Mouse (Mus musculus): ENCODE results near the gene Siae.

Gene Siae

GRCm38 (mm10) chr9:37626103-37626567, 70.6 kb downstream of the Siae start:
- peak; percentile 48 for DNase-seq (ENCODE audit: low spot score)

GRCm38 (mm10) chr9:37627263-37627662, 71.8 kb downstream of the Siae start:
- DNase-seq (ENCODE audit: low spot score): no peak

DNA sequence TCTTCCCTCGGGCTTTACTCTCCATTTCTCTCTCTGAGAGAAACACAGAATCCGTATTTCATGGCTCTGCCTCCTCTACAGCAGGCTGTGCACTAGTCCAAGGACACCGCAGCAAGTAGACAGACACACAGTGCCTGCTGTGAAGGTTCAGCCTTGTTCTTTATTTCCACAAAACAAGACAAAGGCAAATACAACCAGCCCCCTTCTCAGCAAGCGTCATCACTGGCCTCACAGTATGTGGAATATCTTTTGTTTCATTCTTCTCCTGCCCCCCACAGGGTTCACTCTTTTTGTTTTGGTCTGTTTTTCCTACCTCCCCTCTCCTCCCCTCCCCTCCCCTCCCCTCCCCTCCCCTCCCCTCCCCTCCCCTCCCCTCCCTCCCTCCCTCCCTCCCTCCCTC, 73.1 kb downstream of the Siae start:
- no peak for DNase-seq (ENCODE audit: low spot score)

- DNase-seq (ENCODE audit: low spot score): no peak
Measured at GRCm38 (mm10) chr9:37629941-37630340, 74.4 kb downstream of the Siae start.

DNA sequence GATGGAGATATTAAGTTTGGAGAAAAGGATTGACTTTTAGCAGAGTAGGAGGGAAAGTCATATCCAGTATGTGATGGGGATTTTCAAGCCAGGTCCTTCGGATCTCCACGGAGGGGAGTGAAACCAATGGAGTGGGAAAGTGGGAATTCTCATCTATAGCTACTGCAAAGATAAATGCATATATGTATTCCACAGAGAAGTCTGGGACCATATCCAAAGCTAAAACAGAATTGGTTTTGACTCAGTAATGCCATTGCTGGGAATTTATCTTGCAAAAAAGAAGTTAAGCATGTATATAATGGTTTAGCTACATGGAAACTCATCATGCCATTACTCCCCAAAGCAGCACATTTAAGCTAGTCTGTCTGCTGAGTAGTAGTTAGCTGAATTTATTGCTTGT, 76.8 kb downstream of the Siae start:
- no peak for DNase-seq (ENCODE audit: low spot score)

DNA sequence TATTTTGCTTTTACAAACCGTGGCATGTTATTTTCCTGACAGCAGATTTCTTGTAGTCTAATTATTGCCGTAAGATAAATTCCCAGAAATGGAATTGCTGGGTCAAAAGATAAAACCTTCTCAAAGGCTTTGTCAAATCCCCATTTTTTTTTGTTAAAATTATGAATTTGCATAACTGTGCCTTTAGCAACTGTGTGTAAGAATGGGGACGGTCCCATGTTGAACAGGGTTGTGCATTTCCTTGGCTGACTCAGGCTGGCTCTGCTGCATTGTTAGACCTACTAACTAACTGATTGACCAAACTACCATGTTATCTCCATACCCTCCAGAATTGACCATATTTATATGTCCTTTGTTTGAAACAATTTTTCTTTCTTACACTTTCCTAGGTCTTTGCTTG, 78.8 kb downstream of the Siae start:
- no peak for DNase-seq (ENCODE audit: low spot score)

DNA sequence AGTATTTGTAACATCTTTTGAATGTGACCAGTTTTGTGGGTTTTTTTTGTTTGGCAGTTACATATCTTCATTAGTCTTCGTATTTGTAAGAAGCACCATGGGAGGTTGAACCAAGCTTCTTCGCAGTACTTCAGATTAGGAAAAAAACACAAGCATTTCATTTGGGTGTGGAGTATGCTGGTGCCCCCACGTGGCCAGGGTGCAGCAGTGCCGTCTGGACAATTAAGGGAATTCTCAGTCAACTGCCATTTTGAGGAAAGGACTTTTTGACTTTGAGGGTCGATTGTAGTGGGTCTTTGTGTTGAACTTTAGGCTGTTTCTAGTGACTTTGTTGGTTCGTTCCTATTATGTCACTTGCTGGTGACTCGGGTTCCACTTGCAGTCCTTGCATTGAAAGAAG, 80.8 kb downstream of the Siae start:
- peak; percentile 76 for DNase-seq (ENCODE audit: low spot score)

GRCm38 (mm10) chr9:37636800-37637542, 81.5 kb downstream of the Siae start:
- no peak for DNase-seq (ENCODE audit: low spot score)

GRCm38 (mm10) chr9:37638721-37639120, 83.2 kb downstream of the Siae start:
- DNase-seq (ENCODE audit: low spot score): no peak

GRCm38 (mm10) chr9:37646246-37646645, 90.7 kb downstream of the Siae start:
- no peak for DNase-seq (ENCODE audit: low spot score)

- no peak for DNase-seq (ENCODE audit: low spot score)
Measured at GRCm38 (mm10) chr9:37650639-37651038, 95.1 kb downstream of the Siae start.

- DNase-seq (ENCODE audit: low spot score): no peak
Measured at GRCm38 (mm10) chr9:37653836-37654235, 98.3 kb downstream of the Siae start.

DNA sequence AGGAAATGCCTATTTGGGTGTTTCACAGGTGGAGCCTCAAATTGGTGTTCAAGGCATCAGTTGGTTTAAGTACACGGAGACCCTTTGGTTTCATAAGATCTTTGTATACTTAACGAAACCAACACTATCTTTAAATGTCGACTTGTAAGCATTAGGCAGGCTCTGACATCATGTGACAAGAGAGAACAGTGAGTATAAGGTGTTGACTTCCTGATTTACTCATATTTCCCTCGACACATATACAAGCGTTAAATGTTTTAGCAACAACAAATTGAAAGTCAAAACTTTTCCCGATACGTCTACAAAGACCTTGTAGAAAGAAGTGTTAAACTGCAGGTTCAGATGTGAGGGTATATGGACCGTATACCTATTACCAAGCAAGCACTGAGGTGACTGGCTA, 100.5 kb downstream of the Siae start:
- DNase-seq (ENCODE audit: low spot score): no peak

DNA sequence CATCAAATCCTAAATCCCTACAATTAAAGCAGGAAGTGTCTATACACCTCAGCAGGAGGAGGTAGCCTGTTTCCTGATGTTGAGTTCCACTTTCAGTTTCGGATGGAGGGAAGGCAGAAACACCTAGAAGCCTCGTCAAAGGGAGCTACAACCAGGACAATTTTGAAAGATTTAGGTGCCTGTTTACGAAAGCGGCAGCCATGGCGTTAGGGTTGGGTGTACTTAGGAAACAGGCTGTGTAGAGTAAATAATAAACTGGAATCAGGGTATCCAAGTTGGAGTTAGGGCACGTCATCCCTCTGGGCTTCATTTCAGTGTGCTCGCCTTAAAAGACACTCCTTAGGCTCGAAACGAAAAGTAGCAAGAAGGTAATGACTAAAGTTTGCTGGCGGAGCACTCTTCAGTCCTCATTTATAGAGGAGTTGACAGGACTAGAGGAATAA, 101.0 kb downstream of the Siae start:
- DNase-seq (ENCODE audit: low spot score): no peak

GRCm38 (mm10) chr9:37656931-37657481, 101.5 kb downstream of the Siae start, which contains the start of gene Tbrg1:
TSS of gene Tbrg1 (minus strand) at chr9:37657312.
- DNase-seq (ENCODE audit: low spot score): peak; percentile 86

DNA sequence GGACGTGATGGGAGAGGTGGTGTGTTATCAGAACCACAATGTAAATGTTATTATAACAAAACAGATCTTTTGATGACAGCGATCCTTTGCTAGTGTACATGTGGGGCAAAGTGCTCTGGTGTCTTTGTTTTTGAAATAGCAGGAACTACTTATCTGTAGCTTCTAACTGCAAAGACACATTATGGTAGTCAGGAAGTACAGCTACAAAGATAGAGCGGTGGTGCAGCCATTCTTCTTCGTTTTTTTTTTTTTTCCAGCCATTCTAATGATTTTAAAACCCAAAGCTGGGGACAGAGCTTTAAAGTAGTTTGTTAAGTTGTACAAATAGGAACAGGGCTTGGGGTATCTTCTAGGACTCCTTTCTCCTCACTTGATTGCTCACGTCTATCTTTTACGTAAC, 103.9 kb downstream of the Siae start:
- DNase-seq (ENCODE audit: low spot score): no peak

- DNase-seq (ENCODE audit: low spot score): no peak
Measured at GRCm38 (mm10) chr9:37663210-37663609, 107.7 kb downstream of the Siae start.

DNA sequence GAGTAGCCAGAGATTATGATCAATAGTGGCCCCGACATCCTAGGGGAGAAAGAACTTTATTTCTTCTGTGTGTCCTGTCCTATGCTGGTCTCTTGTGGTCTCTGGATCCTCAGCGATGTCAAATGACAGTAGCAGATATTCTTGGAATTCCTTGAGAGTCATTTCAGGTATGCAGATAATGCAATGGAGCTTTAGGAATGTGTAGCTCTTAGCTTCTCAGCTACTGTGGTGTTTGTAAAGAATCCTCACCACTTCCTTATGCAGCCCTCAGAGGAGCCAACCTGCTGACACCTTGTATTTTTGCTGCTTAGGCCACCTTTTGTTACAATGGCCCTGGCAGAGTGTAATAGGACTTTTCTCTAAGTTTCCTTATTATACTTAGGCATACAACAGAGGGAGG, 109.1 kb downstream of the Siae start:
- no peak for DNase-seq (ENCODE audit: low spot score)

GRCm38 (mm10) chr9:37666045-37666444, 110.5 kb downstream of the Siae start:
- DNase-seq (ENCODE audit: low spot score): no peak

GRCm38 (mm10) chr9:37669115-37669514, 113.6 kb downstream of the Siae start, which contains the start of gene Panx3:
TSS of gene Panx3 (minus strand) at chr9:37669235.
- no peak for DNase-seq (ENCODE audit: low spot score)

GRCm38 (mm10) chr9:37669678-37670077, 114.2 kb downstream of the Siae start:
- DNase-seq (ENCODE audit: low spot score): no peak

- DNase-seq (ENCODE audit: low spot score): no peak
Measured at GRCm38 (mm10) chr9:37670261-37670660, 114.8 kb downstream of the Siae start.

GRCm38 (mm10) chr9:37675287-37675686, 119.8 kb downstream of the Siae start:
- no peak for DNase-seq (ENCODE audit: low spot score)

- DNase-seq (ENCODE audit: low spot score): no peak
Measured at GRCm38 (mm10) chr9:37681123-37681522, 125.6 kb downstream of the Siae start.
